Mouse (Mus musculus) E14TG2a.4 (cell line): ENCODE results near the gene Ccl22.

ENCODE experiments used
- CTCF ChIP-seq: conservative IDR thresholded peaks from 2 replicates; pipeline ENCODE4 v1.5.1; 2014; ENCODE audit warnings: low read length
- POU5F1 ChIP-seq: IDR thresholded peaks from 2 replicates; pipeline ENCODE4 v1.6.1; 2014; ENCODE audit warnings: low read length, borderline replicate concordance

DNA sequence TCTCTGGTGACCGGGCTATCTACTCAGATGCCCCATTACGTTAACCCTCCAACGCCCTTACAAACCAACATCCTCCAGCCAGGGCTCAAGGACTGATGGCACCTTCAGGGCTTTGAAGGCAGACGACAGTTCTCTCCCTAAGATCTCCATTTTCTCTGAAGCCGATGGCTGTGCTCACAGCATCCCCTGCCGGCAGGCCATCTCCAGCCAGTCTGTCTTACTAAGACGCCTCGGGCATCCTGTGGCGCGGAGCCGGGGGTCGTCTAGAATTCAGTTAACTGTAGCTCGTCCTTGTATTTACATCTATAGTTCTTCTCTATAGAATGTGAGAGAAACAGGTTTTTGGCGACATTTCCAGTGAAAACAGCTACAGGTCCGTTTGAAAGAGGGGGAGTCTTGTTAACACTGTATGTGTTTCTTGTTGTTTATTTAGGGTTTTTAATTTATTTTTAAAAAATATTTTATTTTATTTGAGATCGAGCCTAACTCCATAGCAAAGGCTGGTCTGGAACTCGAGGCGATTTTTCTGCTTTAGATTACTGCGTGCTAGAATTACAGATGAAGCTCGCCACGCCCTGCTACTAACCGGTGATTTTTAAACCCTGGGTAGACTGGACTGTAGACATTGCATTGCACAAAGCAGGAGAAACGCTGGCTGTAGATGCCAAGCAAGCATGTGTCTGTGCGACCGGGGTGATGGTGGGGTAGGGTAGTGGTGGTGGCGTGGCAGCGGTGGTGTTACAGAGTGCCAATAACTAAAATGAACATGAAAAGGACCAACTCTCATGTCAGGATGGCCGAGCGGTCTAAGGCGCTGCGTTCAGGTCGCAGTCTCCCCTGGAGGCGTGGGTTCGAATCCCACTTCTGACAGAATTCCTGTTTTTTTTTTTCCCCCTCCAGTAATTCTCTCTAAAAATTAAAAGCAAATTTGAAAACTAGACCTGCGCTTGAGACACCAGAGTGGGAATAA lies 42.3 kb upstream of the Ccl22 start:
- TF ChIP-seq CTCF (peak; percentile 56), POU5F1 (no peak)
